Mouse (Mus musculus) C2C12 (cell line): Measurements from ENCODE around the gene Cmklr1. TPM values are rescaled to one million over a fixed set of nuclear protein-coding genes. Genes with fewer than 3 reads are reported as not detected.
"Not testable (repeated sequence)": the region's sequence is repeated elsewhere in the genome, so short reads cannot be mapped to it uniquely, and the experiment has no call there.

Experiments
- H3K27me3 ChIP-seq: one replicate; pipeline ENCODE4 v1.6.1; 2011; ENCODE audit not compliant: control insufficient read depth, insufficient read depth, insufficient read length
- H3K36me3 ChIP-seq: one replicate; pipeline ENCODE4 v1.6.1; 2011; ENCODE audit not compliant: control insufficient read depth, insufficient read depth
- H3K4me3 ChIP-seq: one replicate; pipeline ENCODE4 v1.5.1; 2011; ENCODE audit warnings: mild to moderate bottlenecking, control low read depth; ENCODE audit not compliant: poor library complexity, insufficient read depth, severe bottlenecking
- H3K79me2 ChIP-seq: one replicate; pipeline ENCODE4 v1.6.1; 2011; ENCODE audit not compliant: control insufficient read depth, insufficient read depth
- H3K79me3 ChIP-seq: one replicate; pipeline ENCODE4 v1.6.1; 2011; ENCODE audit warnings: low read depth, control low read depth
- H3ac ChIP-seq: one replicate; pipeline ENCODE3; 2011; ENCODE audit warnings: low read depth; ENCODE audit not compliant: control insufficient read depth, insufficient read length
- CEBPB ChIP-seq: IDR thresholded peaks from one replicate; pipeline ENCODE4 v1.6.1; 2011; ENCODE audit warnings: low read depth, mild to moderate bottlenecking, control low read depth, moderate library complexity
- CTCF ChIP-seq: IDR thresholded peaks from one replicate; pipeline ENCODE4 v1.5.1; 2011; ENCODE audit not compliant: control insufficient read depth, insufficient read depth, insufficient read length
- FOSL1 ChIP-seq: IDR thresholded peaks from one replicate; pipeline ENCODE4 v1.8.0; 2011; ENCODE audit warnings: mild to moderate bottlenecking, low read length; ENCODE audit not compliant: poor library complexity, insufficient read depth, severe bottlenecking
- MAX ChIP-seq: IDR thresholded peaks from one replicate; pipeline ENCODE4 v1.6.1; 2011; ENCODE audit warnings: mild to moderate bottlenecking, control low read depth
- MYOD1 ChIP-seq: IDR thresholded peaks from one replicate; pipeline ENCODE4 v1.6.1; 2011; ENCODE audit warnings: low read depth; ENCODE audit not compliant: control insufficient read depth, insufficient read length
- MYOG ChIP-seq: IDR thresholded peaks from one replicate; pipeline ENCODE4 v1.6.1; 2011; ENCODE audit not compliant: control insufficient read depth, insufficient read length; ENCODE audit errors: extremely low read depth
- USF1 ChIP-seq: IDR thresholded peaks from one replicate; pipeline ENCODE4 v1.6.1; 2011; ENCODE audit warnings: low read depth, mild to moderate bottlenecking, control low read depth, moderate library complexity
- polyA plus RNA-seq: library from polyadenylated mRNA; unstranded; fragments of >200 nt; fragmentation: generic; extraction: Trizol; gene quantifications from one replicate; pipeline ENCODE4 v1.2.1, GENCODE M21; 2012; ENCODE audit warnings: missing spikeins

Cmklr1 gene
- polyA plus RNA-seq, 1 experiment: 1.2 TPM

GRCm38 (mm10) chr5:113590010-113590640 is 60.1 kb downstream of the Cmklr1 start:
- H3K4me3 ChIP-seq: no peak overlapping the region
- no peak overlapping the region for H3ac ChIP-seq
- no peaks in the 10 kb centered on the region for H3K79me3 ChIP-seq
- TF ChIP-seq MYOD1 (no peak), CEBPB (no peak), MYOG (no peak), FOSL1 (no peak), USF1 (no peak), CTCF (no peak), MAX (no peak)
- no peaks in the 10 kb centered on the region for H3K79me2 ChIP-seq
- no peaks in the 10 kb centered on the region for H3K27me3 ChIP-seq
- H3K36me3 ChIP-seq: no peaks in the 10 kb centered on the region

GRCm38 (mm10) chr5:113586458-113586849 is 63.8 kb downstream of the Cmklr1 start:
- not testable (repeated sequence) for H3K27me3 ChIP-seq, H3ac ChIP-seq, H3K4me3 ChIP-seq, H3K36me3 ChIP-seq, H3K79me3 ChIP-seq, H3K79me2 ChIP-seq

GRCm38 (mm10) chr5:113585619-113586457 is 64.4 kb downstream of the Cmklr1 start:
- H3ac ChIP-seq, H3K4me3 ChIP-seq, H3K79me2 ChIP-seq, H3K27me3 ChIP-seq, H3K36me3 ChIP-seq, H3K79me3 ChIP-seq: not testable (repeated sequence)

- no peak overlapping the region for H3K4me3 ChIP-seq
- TF ChIP-seq MAX: no peak
- TF ChIP-seq CTCF: no peak
- TF ChIP-seq FOSL1: no peak
- no peak for TF ChIP-seq MYOG
- no peak for TF ChIP-seq MYOD1
- TF ChIP-seq USF1: no peak
- TF ChIP-seq CEBPB: no peak
These were observed 65.8 kb downstream of the Cmklr1 start for GRCm38 (mm10) chr5:113584439-113584838.

GRCm38 (mm10) chr5:113583424-113584162 is 66.6 kb downstream of the Cmklr1 start:
- H3K79me3 ChIP-seq: no peaks in the 10 kb centered on the region
- H3K27me3 ChIP-seq: no peaks in the 10 kb centered on the region
- TF ChIP-seq MYOD1: no peak
- no peak for TF ChIP-seq MYOG
- TF ChIP-seq CEBPB: no peak
- TF ChIP-seq CTCF: no peak
- no peak for TF ChIP-seq MAX
- TF ChIP-seq USF1: no peak
- TF ChIP-seq FOSL1: no peak
- H3K79me2 ChIP-seq: no peaks in the 10 kb centered on the region
- H3ac ChIP-seq: no peak overlapping the region
- H3K4me3 ChIP-seq: no peak overlapping the region
- no peaks in the 10 kb centered on the region for H3K36me3 ChIP-seq

More at GRCm38 (mm10) chr5:113584439-113584838, 65.8 kb downstream of the Cmklr1 start:
- no peaks in the 10 kb centered on the region for H3K27me3 ChIP-seq
- H3K36me3 ChIP-seq: no peaks in the 10 kb centered on the region
- no peak overlapping the region for H3ac ChIP-seq
- H3K79me3 ChIP-seq: no peaks in the 10 kb centered on the region
- H3K79me2 ChIP-seq: no peaks in the 10 kb centered on the region

GRCm38 (mm10) chr5:113580801-113581200 is 69.4 kb downstream of the Cmklr1 start:
- H3K4me3 ChIP-seq: no peak overlapping the region
- TF ChIP-seq CTCF (no peak), FOSL1 (no peak), CEBPB (no peak), MAX (no peak), USF1 (no peak), MYOG (no peak), MYOD1 (no peak)
- H3K79me3 ChIP-seq: no peaks in the 10 kb centered on the region
- H3K79me2 ChIP-seq: no peaks in the 10 kb centered on the region
- H3K36me3 ChIP-seq: no peaks in the 10 kb centered on the region
- H3ac ChIP-seq: no peak overlapping the region
- peaks cover 13% of the 10 kb centered on the region for H3K27me3 ChIP-seq
